Mouse (Mus musculus) mesoderm, embryonic 11.5 days (tissue): Measurements from ENCODE around the gene Slc35b1.

Experiments used
- DNase-seq: peaks from one replicate; pipeline ENCODE4 v3.0.0-alpha.2; 2012; ENCODE audit warnings: low read depth, low spot score

Slc35b1 gene

GRCm38 (mm10) chr11:95365596-95365995 is 18.9 kb upstream of the Slc35b1 start:
- no peak for DNase-seq

- no peak for DNase-seq
These were observed 18.1 kb upstream of the Slc35b1 start for GRCm38 (mm10) chr11:95366280-95366897.

- DNase-seq: no peak
These were observed 17.3 kb upstream of the Slc35b1 start for GRCm38 (mm10) chr11:95367011-95367735.

- no peak for DNase-seq
These were observed 16.2 kb upstream of the Slc35b1 start for GRCm38 (mm10) chr11:95368231-95368823.

- DNase-seq: no peak
These were observed 15.6 kb upstream of the Slc35b1 start for GRCm38 (mm10) chr11:95368871-95369270.

- DNase-seq: no peak
These were observed 14.3 kb upstream of the Slc35b1 start for GRCm38 (mm10) chr11:95369964-95370890.

GRCm38 (mm10) chr11:95371182-95371581 is 13.3 kb upstream of the Slc35b1 start:
- no peak for DNase-seq

GRCm38 (mm10) chr11:95378926-95379325 is 5.6 kb upstream of the Slc35b1 start:
- DNase-seq: no peak

- DNase-seq: no peak
These were observed 4.9 kb upstream of the Slc35b1 start for GRCm38 (mm10) chr11:95379552-95379951.

GRCm38 (mm10) chr11:95380711-95381110 is 3.8 kb upstream of the Slc35b1 start:
- DNase-seq: no peak

GRCm38 (mm10) chr11:95381146-95381545 is 3.3 kb upstream of the Slc35b1 start:
- no peak for DNase-seq

GRCm38 (mm10) chr11:95383331-95383986 is 1.0 kb upstream of the Slc35b1 start:
- DNase-seq: no peak

- no peak for DNase-seq
These were observed 531 bp upstream of the Slc35b1 start for GRCm38 (mm10) chr11:95384004-95384318.

- no peak for DNase-seq
These were observed 455 bp downstream of the Slc35b1 start for GRCm38 (mm10) chr11:95384973-95385320.

- DNase-seq: no peak
These were observed 2.9 kb downstream of the Slc35b1 start for GRCm38 (mm10) chr11:95387354-95387753.

- DNase-seq: no peak
These were observed 4.5 kb downstream of the Slc35b1 start for GRCm38 (mm10) chr11:95389006-95389405.

GRCm38 (mm10) chr11:95390420-95390819 is 5.9 kb downstream of the Slc35b1 start:
- no peak for DNase-seq

GRCm38 (mm10) chr11:95391201-95391600 is 6.7 kb downstream of the Slc35b1 start:
- no peak for DNase-seq

- DNase-seq: no peak
These were observed 7.3 kb downstream of the Slc35b1 start for GRCm38 (mm10) chr11:95391743-95392142.

- DNase-seq: no peak
These were observed 7.8 kb downstream of the Slc35b1 start for GRCm38 (mm10) chr11:95392223-95392667.

GRCm38 (mm10) chr11:95392708-95393499 is 8.4 kb downstream of the Slc35b1 start:
- no peak for DNase-seq
